Mouse (Mus musculus): Measurements from ENCODE around the gene Kpna7. TPM values are rescaled to one million over a fixed set of nuclear protein-coding genes. Genes with fewer than 3 reads are reported as not detected.

Kpna7 gene
- total and polyA plus RNA-seq, 3 experiments: 0.35 to 2.2 TPM; not detected in 1

DNA sequence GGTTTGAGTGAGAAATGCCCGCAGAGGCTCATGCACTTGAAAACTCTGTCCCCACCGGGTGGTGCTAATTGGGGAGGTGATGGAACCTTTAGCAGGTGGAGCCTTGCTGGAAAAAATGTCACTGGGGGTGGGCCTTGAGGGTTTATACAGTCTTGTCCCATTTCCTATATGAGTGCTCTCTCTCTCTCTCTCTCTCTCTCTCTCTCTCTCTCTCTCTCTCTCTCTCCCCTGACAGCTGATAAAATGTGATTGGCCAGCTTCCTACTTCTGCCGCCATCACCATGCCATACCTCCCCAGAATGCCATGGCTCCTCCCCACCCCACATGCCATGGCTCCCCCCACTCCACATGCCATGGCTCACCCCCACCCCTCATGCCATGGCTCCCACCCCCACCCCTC, 8.7 kb downstream of the Kpna7 start:
- TF ChIP-seq JUND (IDR thresholded peaks at IDR 0.05; ENCODE audit: low read depth, low read length) (peak; percentile 92; the same call in 1 of the 2 replicates), ZKSCAN1 (IDR thresholded peaks at IDR 0.05; ENCODE audit: low read depth, low read length) (no peak)
- Histone ChIP-seq H3K9ac (ENCODE audit: control insufficient read depth, low read depth, low read length, poor library complexity, severe bottlenecking) (no peak overlapping the region), H3K27ac (ENCODE audit: control insufficient read depth, low read depth, low read length) (no peak overlapping the region), H3K27me3 (ENCODE audit: control insufficient read depth in 1 of 2, insufficient read depth in 2 of 2, low read length in 2 of 2) (0 out of 4 replicates have a peak, but pooled peaks cover 0 to 2% of the 10 kb centered on the region in 2 experiments), H3K4me1 (ENCODE audit: control insufficient read depth in 1 of 2, insufficient read depth in 2 of 2, low read length in 2 of 2) (no peaks in the 10 kb centered on the region), H3K79me2 (ENCODE audit: control insufficient read depth, insufficient read depth, low read length, poor library complexity) (no peaks in the 10 kb centered on the region), H3K9me3 (replicated peaks; ENCODE audit: insufficient read depth, low read length) (no peaks in the 10 kb centered on the region), H3K36me3 (ENCODE audit: control insufficient read depth in 1 of 2, insufficient read depth in 2 of 2, low read length in 2 of 2) (no peaks in the 10 kb centered on the region), H3K4me3 (ENCODE audit: control insufficient read depth in 1 of 2, insufficient read depth in 1 of 2, low read depth in 2 of 2, low read length in 2 of 2) (no peak overlapping the region)
- DNase-seq (ENCODE audit: low read depth, low spot score): no peak

DNA sequence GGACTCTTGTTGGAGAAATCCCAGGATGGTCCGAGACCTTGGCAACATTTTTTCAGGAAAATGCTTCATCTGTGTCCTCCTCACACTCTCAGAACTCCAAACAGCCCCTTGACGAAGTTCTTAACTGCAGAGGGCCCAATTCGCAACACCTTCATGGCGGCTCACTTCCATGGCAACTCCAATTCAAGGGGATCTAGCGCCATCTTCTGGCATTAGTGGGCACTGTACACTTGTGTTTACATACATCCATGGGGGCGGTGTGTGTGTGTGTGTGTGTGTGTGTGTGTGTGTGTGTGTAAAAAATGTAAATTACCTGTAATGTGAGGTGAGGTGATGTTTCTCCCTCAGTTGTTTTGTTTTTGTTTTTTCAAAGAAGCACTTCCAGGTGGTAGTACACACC, 12.5 kb downstream of the Kpna7 start:
- no peaks in the 10 kb centered on the region for H3K4me1 ChIP-seq (ENCODE audit: control insufficient read depth in 1 of 2, insufficient read depth in 2 of 2, low read length in 2 of 2)
- TF ChIP-seq EP300 (IDR thresholded peaks at IDR 0.05; ENCODE audit: low read depth in 1 of 2, low read length in 2 of 2) (no peak), USF2 (IDR thresholded peaks at IDR 0.05; ENCODE audit: borderline replicate concordance in 1 of 2, insufficient read depth in 1 of 2, low read depth in 1 of 2, low read length in 2 of 2) (no peak), TBP (IDR thresholded peaks at IDR 0.05; ENCODE audit: low read depth, low read length) (no peak), RAD21 (IDR thresholded peaks at IDR 0.05; ENCODE audit: low read depth, low read length) (peak; percentile 82), MXI1 (IDR thresholded peaks at IDR 0.05; ENCODE audit: low read depth, low read length) (no peak), RCOR1 (IDR thresholded peaks at IDR 0.05; ENCODE audit: low read depth, low read length) (no peak), SMC3 (IDR thresholded peaks at IDR 0.05; ENCODE audit: low read depth, low read length) (peak; percentile 66), CTCF (IDR thresholded peaks at IDR 0.05 in 2 of 3, conservative IDR thresholded peaks at IDR 0.05 in 1 of 3; ENCODE audit: control insufficient read depth in 1 of 3, insufficient read depth in 1 of 3, low read depth in 2 of 3, low read length in 3 of 3, poor library complexity in 1 of 3, severe bottlenecking in 1 of 3) (peak; percentile 49 to 90 (median 72)), MEF2A (IDR thresholded peaks at IDR 0.05; ENCODE audit: extremely low read depth, insufficient replicate concordance, low read depth, low read length, poor library complexity, severe bottlenecking) (no peak), ZC3H11A (IDR thresholded peaks at IDR 0.05; ENCODE audit: low read depth, low read length) (peak; percentile 67), ZNF384 (IDR thresholded peaks at IDR 0.05; ENCODE audit: low read depth, low read length) (no peak), MYB (IDR thresholded peaks at IDR 0.05; ENCODE audit: low read depth, low read length) (no peak)
- no peaks in the 10 kb centered on the region for H3K9me3 ChIP-seq (replicated peaks; ENCODE audit: insufficient read depth, low read length)
- H3K27ac ChIP-seq (ENCODE audit: control insufficient read depth, low read depth, low read length): no peak overlapping the region
- H3K9ac ChIP-seq (ENCODE audit: control insufficient read depth, low read depth, low read length, poor library complexity, severe bottlenecking): no peak overlapping the region
- DNase-seq (ENCODE audit: low read depth, low spot score): peak; percentile 83
- no peaks in the 10 kb centered on the region for H3K36me3 ChIP-seq (ENCODE audit: control insufficient read depth in 1 of 2, insufficient read depth in 2 of 2, low read length in 2 of 2)
- H3K27me3 ChIP-seq (ENCODE audit: control insufficient read depth in 1 of 2, insufficient read depth in 2 of 2, low read length in 2 of 2): no peaks in the 10 kb centered on the region; a peak in 1 of 4 replicates
- H3K79me2 ChIP-seq (ENCODE audit: control insufficient read depth, insufficient read depth, low read length, poor library complexity): no peaks in the 10 kb centered on the region
- H3K4me3 ChIP-seq (ENCODE audit: control insufficient read depth in 1 of 2, insufficient read depth in 1 of 2, low read depth in 2 of 2, low read length in 2 of 2): no peak overlapping the region

DNA sequence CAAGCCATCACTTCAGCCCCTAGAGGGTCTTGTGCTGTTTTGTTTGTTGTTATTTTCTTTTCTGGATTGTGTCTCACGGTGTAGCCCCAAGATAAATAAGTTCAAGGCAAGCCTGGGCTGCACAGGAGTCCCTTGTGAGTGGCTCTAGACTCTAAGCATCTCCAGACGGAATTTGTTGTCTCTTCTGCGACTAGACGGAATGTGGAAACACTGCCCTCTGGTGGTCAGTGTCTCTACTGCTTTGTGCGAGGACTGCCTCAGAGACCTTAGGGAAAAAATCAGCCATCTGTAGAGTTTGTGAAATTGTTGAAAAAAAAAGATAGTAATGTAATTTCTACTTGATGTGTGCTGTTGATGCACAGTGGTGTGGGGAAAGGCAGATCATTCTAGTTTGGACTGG, 14.1 kb downstream of the Kpna7 start:
- peak; percentile 81 for DNase-seq (ENCODE audit: low read depth, low spot score)
- Histone ChIP-seq H3K4me1 (ENCODE audit: control insufficient read depth in 1 of 2, insufficient read depth in 2 of 2, low read length in 2 of 2) (no peaks in the 10 kb centered on the region), H3K27me3 (ENCODE audit: control insufficient read depth in 1 of 2, insufficient read depth in 2 of 2, low read length in 2 of 2) (no peaks in the 10 kb centered on the region; a peak in 1 of 4 replicates), H3K4me3 (ENCODE audit: control insufficient read depth in 1 of 2, insufficient read depth in 1 of 2, low read depth in 2 of 2, low read length in 2 of 2) (no peak overlapping the region), H3K36me3 (ENCODE audit: control insufficient read depth in 1 of 2, insufficient read depth in 2 of 2, low read length in 2 of 2) (no peaks in the 10 kb centered on the region), H3K27ac (ENCODE audit: control insufficient read depth, low read depth, low read length) (no peak overlapping the region), H3K79me2 (ENCODE audit: control insufficient read depth, insufficient read depth, low read length, poor library complexity) (no peaks in the 10 kb centered on the region), H3K9me3 (replicated peaks; ENCODE audit: insufficient read depth, low read length) (no peaks in the 10 kb centered on the region), H3K9ac (ENCODE audit: control insufficient read depth, low read depth, low read length, poor library complexity, severe bottlenecking) (no peak overlapping the region)
- no peak for TF ChIP-seq MXI1 (IDR thresholded peaks at IDR 0.05; ENCODE audit: low read depth, low read length)
- TF ChIP-seq MYB (IDR thresholded peaks at IDR 0.05; ENCODE audit: low read depth, low read length): no peak
- peak; percentile 81 for TF ChIP-seq RAD21 (IDR thresholded peaks at IDR 0.05; ENCODE audit: low read depth, low read length)
- TF ChIP-seq ZC3H11A (IDR thresholded peaks at IDR 0.05; ENCODE audit: low read depth, low read length): peak; percentile 71
- TF ChIP-seq UBTF (IDR thresholded peaks at IDR 0.05; ENCODE audit: borderline replicate concordance, insufficient read depth, low read depth, low read length): no peak
- TF ChIP-seq SMC3 (IDR thresholded peaks at IDR 0.05; ENCODE audit: low read depth, low read length): peak; percentile 90
- TF ChIP-seq CTCF (IDR thresholded peaks at IDR 0.05 in 2 of 3, conservative IDR thresholded peaks at IDR 0.05 in 1 of 3; ENCODE audit: control insufficient read depth in 1 of 3, insufficient read depth in 1 of 3, low read depth in 2 of 3, low read length in 3 of 3, poor library complexity in 1 of 3, severe bottlenecking in 1 of 3): peak; percentile 85 to 92 (median 91)

Measured in MEL (cell line).